Mouse (Mus musculus) liver, embryonic 12.5 days (tissue): ENCODE results near the gene Fus. TPM values are rescaled to one million over a fixed set of nuclear protein-coding genes. Genes with fewer than 3 reads are reported as not detected.
"Not testable (repeated sequence)": the region's sequence is repeated elsewhere in the genome, so short reads cannot be mapped to it uniquely, and the experiment has no call there.

Experiments
- ATAC-seq: fragments of 200-750 bp; cut with Nextera tagmentation; 2 replicates; pipeline ENCODE4 v1.8.0; 2017; ENCODE audit warnings: moderate number of reproducible peaks, mild to moderate bottlenecking, moderate library complexity
- H3K27ac ChIP-seq: fragments of 300-500 bp; sonication (generic); 2 replicates; pipeline ENCODE4 v1.5.1; 2016; ENCODE audit warnings: mild to moderate bottlenecking
- H3K27me3 ChIP-seq: fragments of 300-500 bp; sonication (generic); replicated peaks from 2 replicates; pipeline ENCODE4 v1.6.1; 2016; ENCODE audit warnings: mild to moderate bottlenecking, moderate library complexity
- H3K36me3 ChIP-seq: fragments of 300-500 bp; sonication (generic); 2 replicates; pipeline ENCODE4 v1.6.1; 2016; ENCODE audit warnings: mild to moderate bottlenecking, moderate library complexity
- H3K4me1 ChIP-seq: fragments of 300-500 bp; sonication (generic); 2 replicates; pipeline ENCODE4 v1.6.1; 2016
- H3K4me2 ChIP-seq: fragments of 300-500 bp; sonication (generic); 2 replicates; pipeline ENCODE4 v1.6.1; 2016; ENCODE audit warnings: mild to moderate bottlenecking, moderate library complexity
- H3K4me3 ChIP-seq: fragments of 300-500 bp; sonication (generic); 2 replicates; pipeline ENCODE4 v1.5.1; 2016; ENCODE audit warnings: mild to moderate bottlenecking, moderate library complexity
- H3K9ac ChIP-seq: fragments of 300-500 bp; sonication (generic); 2 replicates; pipeline ENCODE4 v1.6.1; 2016; ENCODE audit warnings: mild to moderate bottlenecking, moderate library complexity
- H3K9me3 ChIP-seq: fragments of 300-500 bp; sonication (generic); replicated peaks from 2 replicates; pipeline ENCODE4 v1.6.1; 2016; ENCODE audit warnings: mild to moderate bottlenecking, moderate library complexity
- WGBS: fragments of 180-500 bp; shearing (Covaris S2); methylation state at CpG from one replicate; pipeline ENCODE4 v1.1.7; 2016; ENCODE audit not compliant: insufficient replicate concordance; 5-methylcytosine and 5-hydroxymethylcytosine counted together
- polyA plus RNA-seq: library from polyadenylated mRNA; unstranded; fragments of >200 nt; fragmentation: Nextera tagmentation; extraction: Ambion mirVana; gene quantifications from 2 replicates; pipeline ENCODE4 v1.2.1, GENCODE M21; 2016

The Fus gene
- polyA plus RNA-seq, 1 experiment from 2014 or later: 217 TPM

DNA sequence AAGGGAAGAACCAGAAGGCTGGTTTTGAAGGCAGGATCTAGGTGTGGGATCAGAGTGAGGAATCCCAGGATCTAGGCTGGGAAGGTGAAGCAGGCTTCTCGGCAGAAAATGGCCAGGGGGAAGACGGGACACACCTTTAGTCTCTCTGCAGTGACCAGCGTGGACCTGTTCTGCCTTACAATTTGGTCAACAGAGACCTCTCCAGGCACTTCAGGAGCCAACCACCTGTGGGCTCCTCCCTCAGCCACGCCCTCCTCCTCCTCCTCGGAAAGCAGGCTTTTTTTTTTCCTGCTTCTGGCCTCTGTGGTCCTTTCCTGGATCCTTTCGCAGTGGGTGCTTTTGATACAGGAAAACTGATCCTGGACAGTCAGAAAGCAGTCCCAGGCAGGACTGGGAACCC is 37.3 kb upstream of the Fus start, which contains the start of gene Prss8:
Prss8 (minus strand) TSS at position 182 of the 400 bp plus-strand sequence.
- H3K4me1 ChIP-seq: peaks cover 51% of the 10 kb centered on the region
- 31% methylated on average over 6 of the region's 6 CpGs for WGBS

GRCm38 (mm10) chr7:127930636-127931035 is 36.6 kb upstream of the Fus start:
- Histone ChIP-seq H3K27me3 (peaks cover 8% of the 10 kb centered on the region), H3K9me3 (no peaks in the 10 kb centered on the region), H3K36me3 (peaks cover 11% of the 10 kb centered on the region), H3K4me1 (peaks cover 55% of the 10 kb centered on the region), H3K4me2 (no peak overlapping the region), H3K9ac (no peak overlapping the region), H3K27ac (no peak overlapping the region), H3K4me3 (no peak overlapping the region)
- ATAC-seq: no peak
- WGBS: 77% methylated on average over 5 of the region's 5 CpGs

More for the DNA sequence above, 37.3 kb upstream of the Fus start, which contains the start of gene Prss8:
- Histone ChIP-seq H3K9ac (peak within 1 kb of the TSS; percentile 58), H3K4me2 (peak within 1 kb of the TSS; percentile 59), H3K9me3 (no peaks in the 10 kb centered on the region), H3K27me3 (peaks cover 8% of the 10 kb centered on the region), H3K4me3 (peak within 1 kb of the TSS; percentile 31), H3K36me3 (peaks cover 18% of the 10 kb centered on the region), H3K27ac (0 out of 2 replicates have a peak within 1 kb of the TSS, but pooled peaks have one; percentile 1)
- ATAC-seq: 0 out of 2 replicates have a peak, but pooled peaks have one; percentile 34

- no peak overlapping the region for H3K9ac ChIP-seq
Measured at GRCm38 (mm10) chr7:127931351-127932135, 35.7 kb upstream of the Fus start.

DNA sequence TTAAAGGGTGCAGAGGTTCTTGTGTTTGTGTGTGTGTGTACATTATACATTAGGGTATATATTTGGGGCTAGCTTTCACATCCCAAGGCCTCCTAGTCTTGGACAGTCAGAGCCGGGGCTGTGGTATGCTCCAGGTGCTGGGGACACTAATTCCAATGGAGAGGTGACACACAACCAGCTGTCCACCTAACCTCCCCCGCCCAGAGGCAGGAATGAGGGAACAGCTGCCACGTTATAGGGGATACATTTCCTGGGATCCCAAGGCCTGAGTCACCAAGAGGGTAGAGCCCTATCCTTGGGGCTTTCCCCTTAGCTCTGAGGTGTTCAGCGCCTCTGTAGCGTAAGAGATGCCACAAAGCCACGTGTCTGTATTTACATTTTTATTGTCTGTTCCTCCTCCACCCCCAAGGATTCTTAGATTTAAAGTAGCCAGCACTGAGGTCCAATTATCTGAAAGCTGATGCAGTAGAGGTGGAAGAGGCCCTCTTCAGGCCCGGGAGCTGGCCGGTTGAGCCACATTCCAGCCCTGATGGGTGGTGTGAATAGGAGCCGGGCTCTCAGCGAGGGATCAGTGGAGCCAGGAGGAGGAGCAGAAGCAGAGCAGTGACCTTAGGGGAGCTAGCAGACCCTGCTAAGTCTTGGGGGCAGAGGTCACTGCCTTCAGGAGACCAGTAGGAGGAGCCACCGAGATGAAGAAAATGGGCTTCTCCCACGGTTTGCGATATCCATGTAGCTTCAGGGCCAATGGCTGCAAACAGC is 34.8 kb upstream of the Fus start:
- Histone ChIP-seq H3K36me3 (no peaks in the 10 kb centered on the region), H3K27ac (peak overlapping the region; percentile 61), H3K9ac (no peak overlapping the region), H3K4me2 (no peak overlapping the region), H3K4me1 (peaks cover 65% of the 10 kb centered on the region), H3K9me3 (no peaks in the 10 kb centered on the region), H3K4me3 (no peak overlapping the region), H3K27me3 (peaks cover 8% of the 10 kb centered on the region)
- ATAC-seq: no peak
- 46% methylated on average over 13 of the region's 13 CpGs for WGBS

More at GRCm38 (mm10) chr7:127931351-127932135, 35.7 kb upstream of the Fus start:
- H3K27ac ChIP-seq: peak overlapping the region; percentile 61
- peaks cover 8% of the 10 kb centered on the region for H3K27me3 ChIP-seq
- H3K4me2 ChIP-seq: peak overlapping the region; percentile 29
- peaks cover 64% of the 10 kb centered on the region for H3K4me1 ChIP-seq
- 54% methylated on average over 13 of the region's 13 CpGs for WGBS
- H3K4me3 ChIP-seq: no peak overlapping the region
- no peaks in the 10 kb centered on the region for H3K9me3 ChIP-seq
- no peak for ATAC-seq
- H3K36me3 ChIP-seq: peaks cover 2% of the 10 kb centered on the region

GRCm38 (mm10) chr7:127934075-127934474 is 33.2 kb upstream of the Fus start:
- H3K27me3 ChIP-seq: peaks cover 3% of the 10 kb centered on the region; the same call in 1 of the 2 replicates
- H3K9me3 ChIP-seq: no peaks in the 10 kb centered on the region
- no peak overlapping the region for H3K27ac ChIP-seq
- H3K4me3 ChIP-seq: no peak overlapping the region
- peaks cover 56% of the 10 kb centered on the region for H3K4me1 ChIP-seq
- H3K36me3 ChIP-seq: no peaks in the 10 kb centered on the region
- ATAC-seq: no peak
- H3K4me2 ChIP-seq: peak overlapping the region; percentile 100; the same call in 1 of the 2 replicates
- no peak overlapping the region for H3K9ac ChIP-seq
- 79% methylated on average over 5 of the region's 5 CpGs for WGBS

DNA sequence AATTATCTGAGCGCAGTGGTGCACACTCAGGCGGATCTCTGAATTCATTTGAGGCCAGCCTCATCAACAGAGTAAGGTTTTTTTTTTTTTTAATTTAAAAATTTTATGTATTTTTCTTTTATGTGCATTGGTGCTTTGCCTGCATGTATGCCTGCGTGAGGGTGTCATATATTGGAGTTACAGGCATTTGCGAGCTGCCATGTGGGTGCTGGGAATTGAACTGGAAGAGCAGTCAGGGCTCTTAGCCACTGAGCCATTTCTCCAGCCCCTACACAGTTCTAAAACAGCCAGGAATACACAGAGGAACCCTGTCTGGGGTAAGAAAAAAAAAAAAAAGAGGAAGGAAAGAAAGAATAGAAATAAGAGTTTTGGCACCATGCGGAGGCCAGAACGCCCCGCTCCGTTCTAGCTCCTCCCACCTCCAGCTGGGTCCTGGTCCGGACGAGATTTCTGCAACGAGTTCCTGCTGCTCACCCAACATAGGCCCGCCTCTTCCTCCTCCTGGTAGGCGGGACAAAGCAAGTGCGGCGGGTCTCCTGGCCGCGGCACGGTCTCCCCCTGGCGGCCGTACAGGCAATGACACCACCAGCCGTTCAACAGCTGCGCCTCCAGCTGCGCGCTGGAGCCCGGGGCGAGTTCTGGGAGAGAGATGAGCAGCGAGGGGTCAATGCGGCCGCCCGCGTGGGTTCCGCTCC is 32.1 kb upstream of the Fus start:
- H3K27ac ChIP-seq: peak overlapping the region; percentile 69
- WGBS: 7% methylated on average over 28 of the region's 32 CpGs
- no peaks in the 10 kb centered on the region for H3K9me3 ChIP-seq
- no peaks in the 10 kb centered on the region for H3K27me3 ChIP-seq
- H3K4me1 ChIP-seq: peaks cover 45% of the 10 kb centered on the region
- ATAC-seq: peak; percentile 92
- peak overlapping the region; percentile 76 for H3K4me3 ChIP-seq
- no peaks in the 10 kb centered on the region for H3K36me3 ChIP-seq
- H3K4me2 ChIP-seq: peak overlapping the region; percentile 100
- peak overlapping the region; percentile 90 for H3K9ac ChIP-seq

- Histone ChIP-seq H3K27ac (peak overlapping the region; percentile 69), H3K36me3 (no peaks in the 10 kb centered on the region), H3K4me3 (peak overlapping the region; percentile 76), H3K9me3 (no peaks in the 10 kb centered on the region), H3K4me2 (peak overlapping the region; percentile 100), H3K4me1 (peaks cover 43% of the 10 kb centered on the region), H3K9ac (peak overlapping the region; percentile 90), H3K27me3 (no peaks in the 10 kb centered on the region)
- peak; percentile 45 for ATAC-seq
- WGBS: 2% methylated on average over 38 of the region's 38 CpGs
Measured at GRCm38 (mm10) chr7:127935748-127936159, 31.5 kb upstream of the Fus start.

DNA sequence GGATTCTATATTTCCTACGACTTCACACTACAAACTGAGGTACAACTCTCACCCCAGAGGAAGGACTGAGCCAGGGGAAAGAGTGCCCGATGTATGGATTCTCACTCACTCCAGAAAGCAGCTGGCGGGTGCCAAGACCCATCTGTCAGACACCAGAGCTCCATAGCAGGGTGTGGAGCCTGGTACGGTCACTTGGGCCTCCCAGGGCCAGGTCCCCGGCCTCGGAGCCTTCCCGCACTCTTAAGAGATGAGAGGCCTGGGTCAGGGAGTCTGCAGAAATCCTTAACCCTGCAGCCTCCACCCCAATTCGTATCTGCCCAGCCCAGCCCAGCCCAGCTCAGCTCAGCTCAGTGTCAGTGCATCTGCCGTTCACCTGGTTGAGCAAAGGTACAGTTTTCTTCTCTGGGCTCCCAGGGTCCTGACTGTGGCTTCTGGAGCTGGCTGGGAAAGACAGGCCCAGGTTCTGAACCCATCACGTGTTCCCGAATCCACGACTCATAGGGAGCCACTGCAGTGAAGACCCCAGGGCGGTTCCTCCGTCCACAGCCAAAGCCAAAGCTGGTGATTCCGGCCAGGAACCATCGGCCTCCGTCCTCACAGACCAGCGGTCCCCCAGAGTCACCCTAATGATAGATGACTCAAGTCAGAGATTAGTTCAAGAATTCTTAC is 30.9 kb upstream of the Fus start:
- Histone ChIP-seq H3K4me3 (peak overlapping the region; percentile 76), H3K9ac (peak overlapping the region; percentile 90), H3K9me3 (no peaks in the 10 kb centered on the region), H3K36me3 (no peaks in the 10 kb centered on the region), H3K4me1 (peaks cover 39% of the 10 kb centered on the region), H3K27ac (0 out of 2 replicates have a peak overlapping the region, but pooled peaks have one; percentile 69), H3K4me2 (peak overlapping the region; percentile 100), H3K27me3 (no peaks in the 10 kb centered on the region)
- WGBS: 57% methylated on average over 18 of the region's 18 CpGs
- ATAC-seq: no peak

GRCm38 (mm10) chr7:127942097-127942496 is 25.2 kb upstream of the Fus start:
- H3K27me3 ChIP-seq: peaks cover 45% of the 10 kb centered on the region
- not testable (repeated sequence) for H3K4me1 ChIP-seq, H3K9me3 ChIP-seq, H3K36me3 ChIP-seq, H3K9ac ChIP-seq, ATAC-seq, H3K4me2 ChIP-seq, H3K4me3 ChIP-seq, H3K27ac ChIP-seq
- WGBS: 39% methylated on average over 2 of the region's 2 CpGs

DNA sequence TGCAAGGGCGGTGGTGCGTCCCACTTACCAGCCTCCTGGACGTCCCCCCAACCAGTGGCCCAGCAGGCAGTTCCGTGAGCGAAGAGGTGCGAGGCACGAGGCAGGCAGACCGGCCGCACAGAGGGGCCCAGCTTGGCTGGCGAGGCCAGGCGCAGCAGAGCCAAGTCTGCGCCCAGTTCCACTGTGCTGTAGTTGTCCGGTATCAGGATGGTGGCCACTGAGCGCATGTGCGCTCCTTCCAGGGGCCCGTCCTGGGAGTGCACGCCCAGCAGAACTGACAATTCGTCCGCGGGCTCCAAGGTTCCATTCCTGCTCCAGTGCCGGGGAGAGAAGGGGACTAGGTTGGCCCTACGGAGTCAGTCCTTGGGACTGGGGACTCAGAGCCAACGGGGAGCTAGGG is 22.6 kb upstream of the Fus start:
- H3K27ac ChIP-seq: no peak overlapping the region
- H3K4me2 ChIP-seq: peak overlapping the region; percentile 33; the same call in 1 of the 2 replicates
- H3K4me3 ChIP-seq: no peak overlapping the region
- H3K27me3 ChIP-seq: peaks cover 47% of the 10 kb centered on the region
- ATAC-seq: no peak
- H3K9ac ChIP-seq: no peak overlapping the region
- 9% methylated on average over 23 of the region's 23 CpGs for WGBS
- no peaks in the 10 kb centered on the region for H3K9me3 ChIP-seq
- no peaks in the 10 kb centered on the region for H3K36me3 ChIP-seq
- peaks cover 5% of the 10 kb centered on the region for H3K4me1 ChIP-seq

- no peaks in the 10 kb centered on the region for H3K36me3 ChIP-seq
- 61% methylated on average over 6 of the region's 6 CpGs for WGBS
- no peak within 1 kb of the TSS for H3K4me3 ChIP-seq
- peaks cover 5% of the 10 kb centered on the region for H3K4me1 ChIP-seq
- H3K4me2 ChIP-seq: no peak within 1 kb of the TSS
- H3K9ac ChIP-seq: no peak within 1 kb of the TSS
- no peak within 1 kb of the TSS for H3K27ac ChIP-seq
- peaks cover 50% of the 10 kb centered on the region for H3K27me3 ChIP-seq
- ATAC-seq: no peak
- no peaks in the 10 kb centered on the region for H3K9me3 ChIP-seq
Measured at GRCm38 (mm10) chr7:127946470-127947023, 20.7 kb upstream of the Fus start, which contains the start of gene Prss36. TSS of gene Prss36 (minus strand) at chr7:127946725.
